Mouse (Mus musculus): ENCODE data around the gene Psmd13.

DNA sequence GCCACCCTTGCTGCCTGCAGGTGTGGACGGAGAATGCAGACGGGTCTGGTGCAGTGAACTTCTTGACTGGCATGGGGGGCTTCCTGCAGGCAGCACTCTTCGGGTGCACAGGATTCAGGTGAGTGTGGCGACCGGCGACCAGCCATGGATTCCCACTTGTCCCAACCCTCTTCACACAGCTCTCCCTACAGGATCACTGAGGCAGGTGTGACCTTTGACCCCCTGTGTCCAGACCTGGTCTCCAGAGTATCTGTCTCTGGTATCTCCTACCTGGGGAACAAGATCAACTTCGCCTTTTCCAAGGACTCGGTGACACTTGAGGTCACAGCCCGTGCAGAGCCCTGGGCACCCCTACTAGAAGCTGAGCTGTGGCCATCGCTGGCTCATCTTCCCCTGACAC, 64.5 kb downstream of the Psmd13 start:
- no peak for TF ChIP-seq POLR2A (IDR thresholded peaks at IDR 0.05; ENCODE audit: insufficient read depth, low read length)
- no peak for TF ChIP-seq CTCF (IDR thresholded peaks at IDR 0.05; ENCODE audit: low read depth, low read length)
- no peak for TF ChIP-seq EP300 (IDR thresholded peaks at IDR 0.05; ENCODE audit: insufficient read depth, low read depth, low read length)
